Mouse (Mus musculus): Measurements from ENCODE around the gene Gm42372.
A peak's percentile ranks its signal among the peaks of the same experiment; 100 is the strongest.

- TF ChIP-seq MXI1 (IDR thresholded peaks at IDR 0.05; ENCODE audit: low read depth, low read length) (no peak), CTCF (conservative IDR thresholded peaks at IDR 0.05 in 1 of 2, IDR thresholded peaks at IDR 0.05 in 1 of 2; ENCODE audit: low read depth in 2 of 2, low read length in 2 of 2) (peak; percentile 51 to 63), POLR2A (IDR thresholded peaks at IDR 0.05; ENCODE audit: low read depth, low read length) (no peak), TCF12 (IDR thresholded peaks at IDR 0.05; ENCODE audit: low read depth, low read length) (no peak)
These were observed 45.6 kb upstream of the Gm42372 start for GRCm38 (mm10) chr7:16937312-16937711.
